Mouse (Mus musculus) myocyte (in vitro differentiated cells): ENCODE measurements at regions not wholly inside any gene's neighbourhood (a gene's known extent, or its start where the extent isn't known, plus 50 kb on each side); places are given as distances from the start of the nearest gene placed in this dataset.

Experiments
- CEBPB ChIP-seq: IDR thresholded peaks from 2 replicates; pipeline ENCODE4 v1.6.1; 2011; ENCODE audit warnings: mild to moderate bottlenecking, moderate library complexity; ENCODE audit not compliant: poor library complexity, insufficient read depth, severe bottlenecking
- E2F4 ChIP-seq: IDR thresholded peaks from one replicate; pipeline ENCODE4 v1.6.1; 2011; ENCODE audit warnings: mild to moderate bottlenecking, control low read depth, moderate library complexity; ENCODE audit not compliant: insufficient read depth
- MAX ChIP-seq: IDR thresholded peaks from one replicate; pipeline ENCODE4 v1.6.1; 2011; ENCODE audit warnings: low read depth, mild to moderate bottlenecking, control low read depth
- MYOD1 ChIP-seq, 3 experiments: IDR thresholded peaks; one replicate each; pipeline ENCODE4 v1.6.1; 2011; ENCODE audit warnings: control low read depth in 2 of 3, low read depth in 2 of 3, mild to moderate bottlenecking in 2 of 3, moderate library complexity in 1 of 3; ENCODE audit not compliant: insufficient read length in 2 of 3, control insufficient read depth in 1 of 3
- POLR2A ChIP-seq: IDR thresholded peaks from one replicate; pipeline ENCODE4 v1.6.1; 2011; ENCODE audit warnings: low read depth, mild to moderate bottlenecking, control low read depth, moderate library complexity; ENCODE audit not compliant: insufficient read length
- POLR2AphosphoS2 ChIP-seq: IDR thresholded peaks from one replicate; pipeline ENCODE4 v1.6.1; 2011; ENCODE audit warnings: low read depth, control low read depth; ENCODE audit not compliant: insufficient read length
- SRF ChIP-seq: IDR thresholded peaks from one replicate; pipeline ENCODE4 v1.6.1; 2011; ENCODE audit warnings: low read depth; ENCODE audit not compliant: control insufficient read depth, insufficient read length
- USF1 ChIP-seq: IDR thresholded peaks from one replicate; pipeline ENCODE4 v1.6.1; 2011; ENCODE audit warnings: low read depth, mild to moderate bottlenecking, control low read depth, moderate library complexity

GRCm38 (mm10) chr7:35948389-35948788, 145.6 kb upstream of the Zfp507 start:
- TF ChIP-seq USF1 (no peak), POLR2A (no peak), SRF (no peak), MAX (no peak), POLR2AphosphoS2 (no peak), CEBPB (no peak), E2F4 (no peak), MYOD1 (IDR thresholded peaks at IDR 0.05; ENCODE audit: control insufficient read depth in 1 of 3, insufficient read length in 2 of 3, low read depth in 2 of 3) (no peak)
